Mouse (Mus musculus) small intestine, adult 2 months (tissue): Measurements from ENCODE around the gene Sdccag8.

Experiments used
- CTCF ChIP-seq: fragments of 200-500 bp; IDR thresholded peaks from 2 replicates; pipeline ENCODE4 v1.5.1; 2012; ENCODE audit warnings: low read depth, mild to moderate bottlenecking, control low read depth, inconsistent platforms, low read length, moderate library complexity, mixed read lengths; ENCODE audit not compliant: insufficient replicate concordance, insufficient read length; ENCODE audit errors: extremely low read depth
- POLR2A ChIP-seq: fragments of 200-500 bp; IDR thresholded peaks from 2 replicates; pipeline ENCODE4 v1.6.1; 2012; ENCODE audit warnings: low read depth, mild to moderate bottlenecking, control low read depth, inconsistent platforms, low read length, moderate library complexity

GRCm38 (mm10) chr1:177045885-177046284 lies 231.4 kb downstream of the Sdccag8 start:
- no peak for TF ChIP-seq POLR2A
- no peak for TF ChIP-seq CTCF
